In genomic region chr6:114969213-114970120, GRCm38 (mm10) we compare ENCODE assay signal across 8 mouse cellular contexts. TPM values are rescaled to one million over a fixed set of nuclear protein-coding genes. Genes with fewer than 3 reads are reported as not detected.
DNase-seq lines count a peak whose midpoint lies in the region; ATAC-seq and TF ChIP-seq lines count a peak whose summit lies in the region.

Vgll4 (minus strand) TSS chr6:114969994.

- no peaks in the 10 kb centered on the region for H3K36me3 ChIP-seq in heart, embryonic 12.5 days
- no peaks in the 10 kb centered on the region for H3K36me3 ChIP-seq in kidney, embryonic 16.5 days (ENCODE audit: insufficient read depth, low read length)
- H3K36me3 ChIP-seq in liver, embryonic 11.5 days (ENCODE audit: control insufficient read depth, insufficient read depth, low read length) = no peaks in the 10 kb centered on the region
- H3K36me3 ChIP-seq in myocyte (ENCODE audit: control insufficient read depth, insufficient read depth) = no peaks in the 10 kb centered on the region
- no peaks in the 10 kb centered on the region for H3K36me3 ChIP-seq in stomach, embryonic 16.5 days (ENCODE audit: control insufficient read depth, insufficient read depth, low read length)

- TF ChIP-seq POLR2A in bone marrow, adult 2 months (IDR thresholded peaks at IDR 0.05; ENCODE audit: borderline replicate concordance, control insufficient read depth, low read depth, low read length) = no peak
- TF ChIP-seq POLR2A in myocyte (IDR thresholded peaks at IDR 0.05; ENCODE audit: insufficient read length, low read depth) = no peak

- H3K4me3 ChIP-seq in bone marrow, adult 2 months (replicated peaks; ENCODE audit: control insufficient read depth, low read depth, low read length) = peak within 1 kb of the TSS; percentile 56
- peak within 1 kb of the TSS; percentile 82 for H3K4me3 ChIP-seq in heart, embryonic 12.5 days
- H3K4me3 ChIP-seq in kidney, embryonic 16.5 days (ENCODE audit: low read length) = peak within 1 kb of the TSS; percentile 67
- H3K4me3 ChIP-seq in liver, embryonic 11.5 days (ENCODE audit: low read depth, low read length) = peak within 1 kb of the TSS; percentile 65
- H3K4me3 ChIP-seq in myocyte = peak within 1 kb of the TSS; percentile 21
- H3K4me3 ChIP-seq in stomach, embryonic 16.5 days (replicated peaks; ENCODE audit: low read length) = peak within 1 kb of the TSS; percentile 58

- no peak for TF ChIP-seq CTCF in bone marrow, adult 2 months (IDR thresholded peaks at IDR 0.05; ENCODE audit: control insufficient read depth, insufficient read depth, low read length)

- 1% methylated on average over 79 of the region's 79 CpGs for WGBS in bone marrow, adult 2 months
- under 1% methylated on average over 79 of the region's 79 CpGs for WGBS in heart, embryonic 12.5 days
- under 1% methylated on average over 71 of the region's 79 CpGs for whole genome bisulfite sequencing in kidney, embryonic 16.5 days
- WGBS in liver, embryonic 11.5 days = 1% methylated on average over 79 of the region's 79 CpGs
- under 1% methylated on average over 79 of the region's 79 CpGs for WGBS in stomach, embryonic 16.5 days

- peak; percentile 61 for ATAC-seq in heart, embryonic 12.5 days (ENCODE audit: insufficient number of reproducible peaks, low FRiP score)
- ATAC-seq in kidney, embryonic 16.5 days (ENCODE audit: low FRiP score, low TSS enrichment) = peak; percentile 66
- ATAC-seq in liver, embryonic 11.5 days (replicated peaks; ENCODE audit: low FRiP score) = peak; percentile 59
- ATAC-seq in stomach, embryonic 16.5 days (ENCODE audit: insufficient read depth, low FRiP score) = peak; percentile 71

- H3K27me3 ChIP-seq in heart, embryonic 12.5 days (replicated peaks) = peaks cover 35% of the 10 kb centered on the region
- H3K27me3 ChIP-seq in kidney, embryonic 16.5 days (ENCODE audit: insufficient read depth, low read length) = no peaks in the 10 kb centered on the region
- peaks cover 48% of the 10 kb centered on the region for H3K27me3 ChIP-seq in liver, embryonic 11.5 days (replicated peaks; ENCODE audit: control insufficient read depth, insufficient read depth, low read length)
- H3K27me3 ChIP-seq in myocyte (ENCODE audit: control insufficient read depth, insufficient read depth, insufficient read length) = peaks cover 7% of the 10 kb centered on the region
- H3K27me3 ChIP-seq in stomach, embryonic 16.5 days (ENCODE audit: control insufficient read depth, insufficient read depth, low read length) = 0 out of 2 replicates have a peak, but pooled peaks cover 5% of the 10 kb centered on the region

- no peak within 1 kb of the TSS; the same call in 1 of the 2 replicates for H3K27ac ChIP-seq in bone marrow, adult 2 months (ENCODE audit: control insufficient read depth, insufficient read depth, low read depth, low read length, poor library complexity)
- H3K27ac ChIP-seq in heart, embryonic 12.5 days (ENCODE audit: poor library complexity, severe bottlenecking) = no peak within 1 kb of the TSS
- peak within 1 kb of the TSS; percentile 83 for H3K27ac ChIP-seq in kidney, embryonic 16.5 days (ENCODE audit: low read length)
- H3K27ac ChIP-seq in liver, embryonic 11.5 days (ENCODE audit: low read depth, low read length) = no peak within 1 kb of the TSS
- H3K27ac ChIP-seq in stomach, embryonic 16.5 days (ENCODE audit: low read length) = peak within 1 kb of the TSS; percentile 91

- no peaks in the 10 kb centered on the region for H3K79me2 ChIP-seq in myocyte (ENCODE audit: control insufficient read depth, insufficient read depth)

- H3K9me3 ChIP-seq in heart, embryonic 12.5 days (replicated peaks) = peaks cover 4% of the 10 kb centered on the region; the same call in 1 of the 2 replicates
- H3K9me3 ChIP-seq in kidney, embryonic 16.5 days (ENCODE audit: low read length) = 0 out of 2 replicates have a peak, but pooled peaks cover 5% of the 10 kb centered on the region
- peaks cover 2% of the 10 kb centered on the region; the same call in 1 of the 2 replicates for H3K9me3 ChIP-seq in liver, embryonic 11.5 days (ENCODE audit: control insufficient read depth, low read length)
- H3K9me3 ChIP-seq in stomach, embryonic 16.5 days (replicated peaks; ENCODE audit: control insufficient read depth, low read length) = no peaks in the 10 kb centered on the region

- peak within 1 kb of the TSS; percentile 84 for H3K9ac ChIP-seq in heart, embryonic 12.5 days
- H3K9ac ChIP-seq in kidney, embryonic 16.5 days (replicated peaks; ENCODE audit: low read length) = peak within 1 kb of the TSS; percentile 78
- H3K9ac ChIP-seq in liver, embryonic 11.5 days (ENCODE audit: low read depth, low read length) = no peak within 1 kb of the TSS
- H3K9ac ChIP-seq in stomach, embryonic 16.5 days (ENCODE audit: low read length) = peak within 1 kb of the TSS; percentile 76

- H3ac ChIP-seq in myocyte (ENCODE audit: control insufficient read depth, insufficient read length) = peak within 1 kb of the TSS; percentile 9

- H3K4me2 ChIP-seq in heart, embryonic 12.5 days = peak within 1 kb of the TSS; percentile 93
- peak within 1 kb of the TSS; percentile 83 for H3K4me2 ChIP-seq in kidney, embryonic 16.5 days (replicated peaks; ENCODE audit: low read depth, low read length)
- peak within 1 kb of the TSS; percentile 100 for H3K4me2 ChIP-seq in liver, embryonic 11.5 days
- H3K4me2 ChIP-seq in myocyte (ENCODE audit: low read depth) = peak within 1 kb of the TSS; percentile 86
- peak within 1 kb of the TSS; percentile 98 for H3K4me2 ChIP-seq in stomach, embryonic 16.5 days (ENCODE audit: low read depth, low read length)

- DNase-seq in CD4-positive helper T cell, adult 2 months (ENCODE audit: low read depth, low spot score) = peak; percentile 55
- peak; percentile 52 for DNase-seq in fibroblast of lung, adult 2 months (ENCODE audit: low read depth)
- DNase-seq in liver, embryonic 11.5 days (ENCODE audit: low spot score) = peak; percentile 61

- H3K4me1 ChIP-seq in bone marrow, adult 2 months (ENCODE audit: control insufficient read depth, insufficient read depth, low read length) = peaks cover 3% of the 10 kb centered on the region; the same call in 1 of the 2 replicates
- H3K4me1 ChIP-seq in heart, embryonic 12.5 days (replicated peaks) = no peaks in the 10 kb centered on the region
- H3K4me1 ChIP-seq in kidney, embryonic 16.5 days (ENCODE audit: insufficient read depth, low read length) = peaks cover 19% of the 10 kb centered on the region
- H3K4me1 ChIP-seq in liver, embryonic 11.5 days (replicated peaks; ENCODE audit: control insufficient read depth, insufficient read depth, low read length) = peaks cover 10% of the 10 kb centered on the region
- H3K4me1 ChIP-seq in stomach, embryonic 16.5 days (ENCODE audit: control insufficient read depth, insufficient read depth, low read length) = 0 out of 2 replicates have a peak, but pooled peaks cover under 1% of the 10 kb centered on the region

TF ChIP-seq in myocyte, 11 proteins besides CTCF, POLR2A, EP300 and RAD21:
- peak; percentile 71 for TF ChIP-seq USF1 (IDR thresholded peaks at IDR 0.05; ENCODE audit: low read depth)
- TF ChIP-seq MYOG (IDR thresholded peaks at IDR 0.05; ENCODE audit: control insufficient read depth in 1 of 3, insufficient read depth in 1 of 3, insufficient read length in 2 of 3, low read depth in 2 of 3) = no peak

RNA-seq across cellular contexts. Expression of gene Vgll4, which starts in this region (rescaled TPM):
- 5.4 and 9.9 TPM in 2 replicates for polyA plus RNA-seq in bone marrow, adult 2 months (2011; ENCODE audit: insufficient read depth, insufficient read length, low replicate concordance, missing spikeins)
- polyA plus RNA-seq in heart, embryonic 12.5 days (2016; fragmentation: Nextera tagmentation; extraction: Ambion mirVana) = 74.3 and 76.4 TPM in 2 replicates
- polyA plus RNA-seq in kidney, embryonic 16.5 days (2015; fragmentation: Nextera tagmentation; extraction: Ambion mirVana) = 114 and 123 TPM in 2 replicates
- polyA plus RNA-seq in liver, embryonic 11.5 days (2014; fragmentation: Nextera tagmentation; extraction: Ambion mirVana) = 34.3 and 37.8 TPM in 2 replicates
- 21.1 TPM for polyA plus RNA-seq in myocyte (2012; fragmentation: generic; extraction: Trizol)
- 75.1 and 77.1 TPM in 2 replicates for polyA plus RNA-seq in stomach, embryonic 16.5 days (2015; fragmentation: Nextera tagmentation; extraction: Ambion mirVana)

Comparison
In these comparisons a context has a peak if more than half of its experiments do, and no peak if none do; other contexts are left out.
1. H3K27ac ChIP-seq: peak in kidney, embryonic 16.5 days (single experiment) and stomach, embryonic 16.5 days (single experiment); none in bone marrow, adult 2 months (single experiment), heart, embryonic 12.5 days (single experiment) and liver, embryonic 11.5 days (single experiment).
2. H3K4me3 ChIP-seq: peak in every context shown above with its lines; median percentile 82 in heart, embryonic 12.5 days; 67 in kidney, embryonic 16.5 days; 65 in liver, embryonic 11.5 days; 58 in stomach, embryonic 16.5 days; 56 in bone marrow, adult 2 months; 21 in myocyte.
3. Peak in every context shown above with its lines, with median percentiles within 50 percentile points of each other: DNase-seq, ATAC-seq and H3K4me2 ChIP-seq.